In the genomic region with DNA sequence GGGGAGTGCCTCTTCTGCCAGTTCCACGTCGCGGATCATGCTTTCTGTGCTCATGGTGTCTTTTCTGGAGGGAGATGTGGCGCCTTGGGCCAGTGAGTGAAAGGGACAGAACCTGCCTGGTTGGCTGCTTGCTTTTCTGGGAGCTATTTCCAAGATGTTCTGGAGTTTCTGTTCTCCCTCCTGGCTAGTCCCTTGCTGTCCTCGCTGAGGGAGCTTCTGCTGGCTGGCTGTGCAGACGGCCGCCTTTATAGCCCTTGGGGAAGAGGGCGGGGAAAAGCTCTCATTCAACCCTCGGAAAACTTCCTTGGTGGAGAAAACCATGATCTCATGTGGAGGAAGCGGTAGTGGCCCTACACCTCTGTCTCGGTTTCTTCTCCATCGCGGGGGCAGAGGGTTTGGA, we compare ENCODE assay signal across 9 mouse cellular contexts. TPM values are rescaled to one million over a fixed set of nuclear protein-coding genes. Genes with fewer than 3 reads are reported as not detected.
A peak's percentile ranks its signal among the peaks of the same experiment; 100 is the strongest.
DNase-seq lines count a peak whose midpoint lies in the region; ATAC-seq lines count a peak whose summit lies in the region.
"Had no signal": no experiment of that assay in that cellular context is flagged by ENCODE, and none has a peak within 500 bp of the region (broad histone marks: within the 10 kb centered on the region; RNA-seq: fewer than 3 reads in every experiment).

Gene Tnf (minus strand): TSS at position 221 of the 400 bp plus-strand sequence.

- peaks cover 32% of the 10 kb centered on the region for H3K27me3 ChIP-seq in embryonic facial prominence, embryonic 14.5 days (replicated peaks; ENCODE audit: control insufficient read depth, insufficient read depth, low read length)
- H3K27me3 ChIP-seq in kidney, embryonic 16.5 days (ENCODE audit: insufficient read depth, low read length): peaks cover 37% of the 10 kb centered on the region
- H3K27me3 ChIP-seq in forebrain, embryonic 13.5 days: peaks cover 61% of the 10 kb centered on the region
- H3K27me3 ChIP-seq in midbrain, embryonic 15.5 days (replicated peaks): peaks cover 9% of the 10 kb centered on the region

- H3K36me3 ChIP-seq in embryonic facial prominence, embryonic 14.5 days (ENCODE audit: control insufficient read depth, insufficient read depth, low read length): no peaks in the 10 kb centered on the region
- H3K36me3 ChIP-seq in kidney, embryonic 16.5 days (ENCODE audit: insufficient read depth, low read length): no peaks in the 10 kb centered on the region
- no peaks in the 10 kb centered on the region for H3K36me3 ChIP-seq in forebrain, embryonic 13.5 days (ENCODE audit: poor library complexity, severe bottlenecking)
- no peaks in the 10 kb centered on the region for H3K36me3 ChIP-seq in midbrain, embryonic 15.5 days (replicated peaks)
- H3K36me3 ChIP-seq: midbrain, embryonic 12.5 days had no signal

- no peak for ATAC-seq in embryonic facial prominence, embryonic 14.5 days (ENCODE audit: low read depth)
- no peak for ATAC-seq in kidney, embryonic 16.5 days (ENCODE audit: low FRiP score, low TSS enrichment)
- ATAC-seq in megakaryocyte, adult 5-6 weeks (ENCODE audit: poor library complexity, severe bottlenecking): peak; percentile 68
- ATAC-seq in forebrain, embryonic 13.5 days: no peak
- no peak for ATAC-seq in midbrain, embryonic 15.5 days (replicated peaks)

- 0 out of 2 replicates have a peak within 1 kb of the TSS, but pooled peaks have one; percentile 1 for H3K4me3 ChIP-seq in embryonic facial prominence, embryonic 14.5 days (ENCODE audit: low read depth, low read length)
- H3K4me3 ChIP-seq in kidney, embryonic 16.5 days (ENCODE audit: low read length): no peak within 1 kb of the TSS
- no peak within 1 kb of the TSS for H3K4me3 ChIP-seq in forebrain, embryonic 13.5 days
- H3K4me3 ChIP-seq in midbrain, embryonic 15.5 days: no peak within 1 kb of the TSS
- H3K4me3 ChIP-seq: midbrain, embryonic 12.5 days had no signal

- no peak within 1 kb of the TSS for H3K9ac ChIP-seq in embryonic facial prominence, embryonic 14.5 days (ENCODE audit: low read depth, low read length)
- no peak within 1 kb of the TSS for H3K9ac ChIP-seq in kidney, embryonic 16.5 days (replicated peaks; ENCODE audit: low read length)
- no peak within 1 kb of the TSS for H3K9ac ChIP-seq in forebrain, embryonic 13.5 days
- no peak within 1 kb of the TSS for H3K9ac ChIP-seq in midbrain, embryonic 15.5 days
- H3K9ac ChIP-seq: midbrain, embryonic 12.5 days had no signal

- H3K27ac ChIP-seq in embryonic facial prominence, embryonic 14.5 days (replicated peaks; ENCODE audit: low read depth, low read length): no peak within 1 kb of the TSS
- no peak within 1 kb of the TSS for H3K27ac ChIP-seq in kidney, embryonic 16.5 days (ENCODE audit: low read length)
- no peak within 1 kb of the TSS for H3K27ac ChIP-seq in forebrain, embryonic 13.5 days
- H3K27ac ChIP-seq in midbrain, embryonic 15.5 days: no peak within 1 kb of the TSS
- H3K27ac ChIP-seq: midbrain, embryonic 12.5 days had no signal

- peak; percentile 78 for DNase-seq in T-cell, adult 2 months (ENCODE audit: low spot score)
- DNase-seq in embryonic facial prominence, embryonic 14.5 days (ENCODE audit: low spot score): no peak
- no peak for DNase-seq in right cerebral cortex, postnatal 36 days (ENCODE audit: low spot score in 2 of 2)
- DNase-seq in adipocyte (ENCODE audit: low spot score): no peak

- H3K4me1 ChIP-seq in embryonic facial prominence, embryonic 14.5 days (ENCODE audit: control insufficient read depth, insufficient read depth, low read length): no peaks in the 10 kb centered on the region
- H3K4me1 ChIP-seq in kidney, embryonic 16.5 days (ENCODE audit: insufficient read depth, low read length): 0 out of 2 replicates have a peak, but pooled peaks cover 9% of the 10 kb centered on the region
- no peaks in the 10 kb centered on the region for H3K4me1 ChIP-seq in forebrain, embryonic 13.5 days
- no peaks in the 10 kb centered on the region for H3K4me1 ChIP-seq in midbrain, embryonic 15.5 days

- WGBS in embryonic facial prominence, embryonic 14.5 days: 34% methylated on average over 13 of the region's 13 CpGs
- WGBS in kidney, embryonic 16.5 days: 23% methylated on average over 13 of the region's 13 CpGs
- WGBS in forebrain, embryonic 13.5 days: 52% methylated on average over 13 of the region's 13 CpGs
- 54% methylated on average over 13 of the region's 13 CpGs for WGBS in midbrain, embryonic 15.5 days

- no peak within 1 kb of the TSS; the same call in 1 of the 2 replicates for H3K4me2 ChIP-seq in embryonic facial prominence, embryonic 14.5 days (ENCODE audit: low read depth, low read length)
- H3K4me2 ChIP-seq in kidney, embryonic 16.5 days (replicated peaks; ENCODE audit: low read depth, low read length): peak within 1 kb of the TSS; percentile 32; the same call in 1 of the 2 replicates
- no peak within 1 kb of the TSS for H3K4me2 ChIP-seq in forebrain, embryonic 13.5 days
- no peak within 1 kb of the TSS for H3K4me2 ChIP-seq in midbrain, embryonic 15.5 days
- H3K4me2 ChIP-seq: midbrain, embryonic 12.5 days had no signal

- no peaks in the 10 kb centered on the region for H3K9me3 ChIP-seq in embryonic facial prominence, embryonic 14.5 days (ENCODE audit: control insufficient read depth, low read length)
- H3K9me3 ChIP-seq in kidney, embryonic 16.5 days (ENCODE audit: low read length): no peaks in the 10 kb centered on the region
- H3K9me3 ChIP-seq in forebrain, embryonic 13.5 days (replicated peaks): no peaks in the 10 kb centered on the region
- no peaks in the 10 kb centered on the region for H3K9me3 ChIP-seq in midbrain, embryonic 15.5 days
- H3K9me3 ChIP-seq: midbrain, embryonic 12.5 days had no signal

RNA-seq across cellular contexts. Expression of gene Tnf, which starts in this region (rescaled TPM):
- 0.62 and 0.74 TPM in 2 replicates for polyA plus RNA-seq in embryonic facial prominence, embryonic 14.5 days (2014; fragmentation: Nextera tagmentation; extraction: Ambion mirVana)
- polyA plus RNA-seq in kidney, embryonic 16.5 days (2015; fragmentation: Nextera tagmentation; extraction: Ambion mirVana): 0.15 and 0.28 TPM in 2 replicates
- total RNA-seq in megakaryocyte, adult 5-6 weeks (2015): 33.1 and 34.6 TPM in 2 replicates
- total RNA-seq in megakaryocyte, adult 5-6 weeks (2017): 28.2 and 30.0 TPM in 2 replicates
- polyA plus RNA-seq in forebrain, embryonic 13.5 days (2015; fragmentation: Nextera tagmentation; extraction: Ambion mirVana): not detected in 2 replicates
- polyA plus RNA-seq in midbrain, embryonic 15.5 days (2015; fragmentation: Nextera tagmentation; extraction: Ambion mirVana): not detected in 2 replicates
- polyA plus RNA-seq: midbrain, embryonic 12.5 days had no signal
